Mouse (Mus musculus): Measurements from ENCODE around the gene Zbtb22.
"Not testable (repeated sequence)": the region's sequence is repeated elsewhere in the genome, so short reads cannot be mapped to it uniquely, and the experiment has no call there.

Zbtb22 gene

DNA sequence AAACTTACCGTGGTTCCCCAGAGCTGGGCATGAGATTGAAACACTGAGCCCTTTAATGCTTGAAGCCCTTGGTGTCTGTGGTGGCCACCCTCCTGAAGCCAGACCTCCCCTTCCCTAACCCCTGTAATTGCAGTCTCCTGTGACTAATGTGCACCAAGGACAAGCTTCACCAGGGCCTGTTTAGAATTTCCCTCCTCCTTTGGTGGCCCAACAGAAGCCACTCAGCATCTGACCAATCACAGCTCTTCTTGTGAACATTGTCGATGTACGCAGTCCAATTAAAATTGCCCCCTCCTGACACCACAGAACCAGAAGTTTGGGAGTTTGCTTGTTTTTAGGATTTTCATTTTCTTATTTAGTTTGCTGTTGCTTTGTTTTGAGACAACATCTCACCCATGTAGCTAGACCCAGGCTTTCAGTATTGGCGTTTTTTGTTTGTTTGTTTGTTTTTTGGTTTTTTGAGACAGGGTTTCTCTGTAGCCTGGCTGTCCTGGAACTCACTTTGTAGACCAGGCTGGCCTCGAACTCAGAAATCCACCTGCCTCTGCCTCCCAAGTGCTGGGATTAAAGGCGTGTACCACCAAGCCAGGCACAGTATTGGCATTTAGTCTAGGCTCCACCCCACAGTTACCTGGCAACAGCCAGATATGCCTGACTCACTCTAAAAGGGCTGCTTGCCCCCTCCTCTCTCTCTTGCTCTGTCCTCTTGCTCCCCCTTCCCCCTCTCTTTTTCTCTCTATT lies 11.6 kb upstream of the Zbtb22 start:
- in situ Hi-C loops (cut with MboI, MseI): not testable (repeated sequence)

DNA sequence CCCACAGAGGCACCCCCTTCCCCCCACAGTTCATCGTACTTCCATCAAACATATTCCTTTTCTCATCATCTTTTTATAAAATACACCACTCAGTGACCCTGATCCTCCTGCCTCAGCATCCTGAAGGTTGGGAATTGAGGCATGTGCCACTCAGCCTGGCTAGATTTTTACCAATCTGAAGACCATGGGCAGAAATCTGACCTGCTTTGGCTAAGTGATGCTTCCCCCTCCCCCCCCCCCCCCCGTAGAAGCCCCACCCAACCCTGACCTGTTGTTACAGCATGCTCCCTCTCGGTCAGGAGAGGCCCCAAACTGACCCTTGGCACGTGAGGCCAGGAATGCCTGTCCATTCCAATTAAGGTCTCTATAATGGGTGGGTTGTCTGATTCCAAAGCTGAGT lies 10.9 kb upstream of the Zbtb22 start, which contains the start of gene Platr17:
TSS of gene Platr17 (plus strand) at position 301 of the 400 bp plus-strand sequence.
- in situ Hi-C loops (cut with MboI, MseI): not testable (repeated sequence)

DNA sequence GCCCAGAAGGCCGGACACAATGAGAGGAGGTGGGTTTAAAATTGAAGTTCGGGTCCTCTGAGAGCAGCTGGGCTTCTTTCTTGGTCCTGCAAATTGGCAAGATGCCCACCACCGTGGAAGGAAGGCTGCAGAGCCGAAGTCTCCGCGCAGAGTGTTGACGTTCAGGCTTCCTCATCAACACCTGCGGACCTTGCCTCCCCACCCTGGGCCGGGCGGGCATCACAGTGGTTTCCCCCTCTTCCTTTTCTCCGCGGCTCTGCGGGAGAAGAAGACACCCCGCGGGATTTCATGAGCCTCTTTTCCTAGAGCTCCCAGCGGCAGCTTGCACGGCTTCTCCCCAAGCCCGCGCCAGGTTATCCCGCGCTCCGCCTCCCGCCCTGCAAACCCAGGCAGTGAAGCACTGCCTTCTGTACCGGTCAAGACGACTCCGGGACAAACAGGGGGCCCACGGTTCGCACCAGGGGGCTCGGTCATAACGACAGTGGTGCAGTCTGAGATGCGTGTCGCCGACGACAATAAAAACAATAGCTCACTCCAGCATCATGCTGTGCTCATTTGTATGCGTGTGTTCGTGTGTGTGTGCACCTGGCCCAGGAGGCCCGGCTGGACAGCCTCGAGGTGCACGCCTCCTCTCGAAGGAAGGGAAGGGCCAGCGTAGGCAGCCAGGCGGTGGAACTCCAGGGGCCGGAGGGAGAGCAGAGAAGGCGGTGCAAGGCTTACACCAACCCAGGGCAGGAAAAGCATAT lies 7.2 kb upstream of the Zbtb22 start:
- in situ Hi-C loops (cut with MboI, MseI): no loop called here

DNA sequence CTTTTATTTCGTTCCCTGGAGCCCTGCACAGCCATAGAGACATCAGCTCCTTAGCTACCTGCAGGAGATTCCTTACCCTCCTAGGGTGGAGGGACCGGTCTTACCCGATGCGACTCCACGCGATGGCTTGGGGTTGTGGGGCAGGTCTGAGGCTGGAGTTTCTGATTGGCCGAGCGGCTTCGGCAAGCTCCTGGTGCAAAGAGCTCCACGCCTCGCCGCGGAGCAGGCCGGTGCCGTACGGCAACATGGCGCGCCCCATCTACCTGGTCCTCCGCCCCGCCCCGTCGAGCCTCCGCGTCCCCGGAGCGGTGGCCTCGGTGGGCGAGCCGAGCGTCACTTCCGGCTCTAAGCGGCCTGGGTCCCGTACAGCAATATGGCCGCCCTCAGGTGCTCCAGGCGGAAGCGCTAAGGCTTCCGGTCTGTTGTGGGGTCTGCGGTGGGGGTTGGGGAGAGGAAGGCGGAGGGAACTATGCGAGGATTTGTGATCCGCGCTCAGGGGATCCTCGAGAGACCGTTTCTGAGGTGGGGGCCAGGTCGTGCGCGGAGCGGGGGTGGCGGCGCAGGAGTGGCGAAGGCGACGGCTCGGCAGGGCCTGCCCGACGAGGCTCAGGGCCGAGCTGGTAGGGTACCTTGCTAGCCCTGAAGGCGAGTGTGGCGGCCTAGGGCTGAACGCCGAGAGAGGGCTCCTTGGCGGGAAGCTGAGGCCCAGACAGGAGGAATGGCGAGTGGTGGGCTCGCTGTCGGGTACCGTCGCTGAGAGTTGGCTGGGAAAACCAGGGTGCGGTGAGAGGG lies 6.4 kb upstream of the Zbtb22 start, which contains the start of gene Daxx:
TSS of gene Daxx (plus strand) at position 338 of the 792 bp plus-strand sequence.
- in situ Hi-C loops (cut with MboI, MseI): no loop called here

DNA sequence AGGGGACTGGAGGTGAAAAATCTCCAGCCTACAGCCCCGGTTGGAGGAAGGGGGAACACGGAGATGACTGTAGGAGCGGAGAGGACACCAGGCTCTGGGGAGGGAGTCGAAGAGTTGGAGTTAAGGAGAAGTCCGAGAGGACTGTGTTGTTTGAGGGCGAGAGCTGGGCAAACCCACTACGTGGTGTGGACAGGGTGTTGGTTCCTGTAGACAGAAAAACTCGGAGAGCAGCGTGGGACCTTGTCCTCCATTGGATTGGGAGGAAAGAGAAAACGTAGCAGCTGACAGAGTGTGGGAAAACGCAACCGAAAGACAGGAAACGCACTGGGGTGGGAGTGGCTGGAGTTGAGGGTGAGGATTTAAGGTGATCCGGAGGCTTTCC lies 5.8 kb upstream of the Zbtb22 start:
- in situ Hi-C loops (cut with MboI, MseI): no loop called here

DNA sequence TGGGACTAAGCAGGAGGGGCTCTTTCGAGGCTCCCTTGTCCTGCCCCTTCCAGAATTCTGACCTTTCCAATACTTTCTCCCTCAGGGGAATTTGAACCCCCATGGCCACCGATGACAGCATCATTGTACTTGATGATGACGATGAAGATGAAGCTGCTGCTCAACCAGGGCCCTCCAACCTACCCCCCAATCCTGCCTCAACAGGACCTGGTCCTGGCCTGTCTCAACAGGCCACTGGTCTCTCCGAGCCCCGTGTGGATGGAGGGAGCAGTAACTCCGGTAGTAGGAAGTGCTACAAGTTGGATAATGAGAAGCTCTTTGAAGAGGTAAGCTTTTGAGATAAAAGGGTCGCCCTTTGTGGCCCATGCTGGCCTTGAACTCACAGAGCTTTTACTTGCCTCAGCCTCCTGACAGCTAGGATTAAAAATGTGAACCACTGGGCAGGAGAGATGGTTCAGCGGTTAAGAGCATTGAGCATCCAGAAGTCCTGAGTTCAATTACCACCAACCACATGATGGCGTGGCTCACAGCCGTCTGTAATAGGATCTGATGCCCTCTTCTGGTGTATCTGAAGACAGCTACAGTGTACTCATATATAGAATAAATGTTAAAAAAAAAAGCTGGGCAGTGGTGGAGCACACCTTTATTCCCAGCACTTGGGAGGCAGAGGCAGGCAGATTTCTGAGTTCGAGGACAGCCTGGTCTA lies 5.2 kb upstream of the Zbtb22 start:
- in situ Hi-C loops (cut with MboI, MseI): no loop called here

DNA sequence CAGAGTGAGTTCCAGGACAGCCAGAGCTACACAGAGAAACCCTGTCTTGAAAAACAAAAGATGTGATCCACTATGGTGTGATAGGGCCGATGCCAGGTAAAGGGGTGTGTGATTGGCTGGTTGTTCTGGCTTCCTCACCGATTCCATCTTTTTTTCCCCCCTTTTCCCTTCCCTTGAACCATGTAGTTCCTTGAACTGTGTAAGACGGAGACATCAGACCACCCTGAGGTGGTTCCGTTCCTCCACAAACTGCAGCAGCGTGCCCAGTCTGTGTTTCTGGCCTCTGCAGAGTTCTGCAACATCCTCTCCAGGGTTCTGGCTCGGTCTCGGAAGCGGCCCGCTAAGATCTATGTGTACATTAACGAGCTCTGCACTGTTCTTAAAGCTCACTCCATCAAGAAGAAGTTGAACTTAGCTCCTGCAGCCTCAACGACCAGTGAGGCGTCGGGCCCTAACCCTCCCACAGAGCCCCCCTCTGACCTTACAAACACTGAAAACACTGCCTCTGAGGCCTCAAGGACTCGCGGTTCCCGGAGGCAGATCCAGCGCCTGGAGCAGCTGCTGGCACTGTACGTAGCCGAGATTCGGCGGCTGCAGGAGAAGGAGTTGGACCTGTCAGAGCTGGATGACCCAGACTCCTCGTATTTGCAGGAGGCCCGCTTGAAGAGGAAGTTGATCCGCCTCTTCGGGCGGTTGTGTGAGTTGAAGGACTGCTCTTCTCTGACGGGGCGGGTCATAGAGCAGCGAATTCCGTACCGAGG lies 4.5 kb upstream of the Zbtb22 start:
- in situ Hi-C loops (cut with MboI, MseI): no loop called here

DNA sequence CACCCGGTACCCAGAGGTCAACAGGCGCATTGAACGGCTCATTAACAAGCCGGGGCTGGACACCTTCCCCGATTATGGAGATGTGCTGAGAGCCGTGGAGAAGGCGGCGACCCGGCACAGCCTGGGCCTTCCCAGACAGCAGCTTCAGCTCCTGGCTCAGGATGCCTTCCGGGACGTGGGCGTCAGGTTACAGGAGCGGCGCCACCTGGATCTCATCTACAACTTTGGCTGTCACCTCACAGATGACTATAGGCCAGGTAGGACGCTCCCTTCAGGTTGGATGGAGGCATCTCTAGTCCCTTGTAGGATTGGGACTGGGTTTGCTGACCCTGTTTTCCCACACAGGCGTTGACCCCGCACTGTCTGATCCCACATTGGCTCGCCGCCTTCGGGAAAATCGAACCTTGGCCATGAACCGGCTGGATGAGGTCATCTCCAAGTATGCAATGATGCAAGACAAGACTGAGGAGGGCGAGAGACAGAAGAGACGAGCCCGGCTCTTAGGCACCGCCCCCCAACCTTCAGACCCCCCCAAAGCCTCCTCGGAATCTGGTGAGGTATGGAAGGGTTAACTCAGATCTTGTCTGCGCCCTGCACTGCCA lies 3.8 kb upstream of the Zbtb22 start:
- in situ Hi-C loops (cut with MboI, MseI): no loop called here

- in situ Hi-C loops (cut with MboI, MseI): no loop called here
These were observed 2.4 kb upstream of the Zbtb22 start for GRCm38 (mm10) chr17:33913264-33913663.

DNA sequence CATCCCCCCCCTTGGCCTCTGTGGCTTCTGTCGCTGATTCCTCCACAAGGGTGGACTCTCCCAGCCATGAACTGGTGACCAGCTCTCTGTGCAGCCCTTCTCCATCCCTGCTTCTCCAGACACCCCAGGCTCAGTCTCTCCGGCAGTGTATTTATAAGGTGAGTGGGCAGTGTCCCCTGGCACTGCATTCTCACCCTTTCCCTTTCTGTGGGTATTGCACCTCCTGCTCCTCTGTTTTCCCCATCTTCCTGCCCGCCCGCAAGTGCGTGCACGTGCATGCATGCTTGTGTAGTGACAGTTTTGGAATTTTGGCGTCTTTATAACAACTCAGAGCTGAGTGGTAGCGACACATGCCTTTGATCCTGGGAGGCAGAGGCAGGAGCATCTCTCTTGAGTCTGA lies 1.8 kb upstream of the Zbtb22 start:
- in situ Hi-C loops (cut with MboI, MseI): no loop called here

- in situ Hi-C loops (cut with MboI, MseI): no loop called here
These were observed 724 bp upstream of the Zbtb22 start for GRCm38 (mm10) chr17:33914969-33915391.

- in situ Hi-C loops (cut with MboI, MseI): no loop called here
These were observed 590 bp downstream of the Zbtb22 start for GRCm38 (mm10) chr17:33916294-33916693.

GRCm38 (mm10) chr17:33916847-33917655 lies 1.3 kb downstream of the Zbtb22 start:
- in situ Hi-C loops (cut with MboI, MseI): no loop called here

GRCm38 (mm10) chr17:33917656-33918292 lies 2.1 kb downstream of the Zbtb22 start:
- in situ Hi-C loops (cut with MboI, MseI): no loop called here

DNA sequence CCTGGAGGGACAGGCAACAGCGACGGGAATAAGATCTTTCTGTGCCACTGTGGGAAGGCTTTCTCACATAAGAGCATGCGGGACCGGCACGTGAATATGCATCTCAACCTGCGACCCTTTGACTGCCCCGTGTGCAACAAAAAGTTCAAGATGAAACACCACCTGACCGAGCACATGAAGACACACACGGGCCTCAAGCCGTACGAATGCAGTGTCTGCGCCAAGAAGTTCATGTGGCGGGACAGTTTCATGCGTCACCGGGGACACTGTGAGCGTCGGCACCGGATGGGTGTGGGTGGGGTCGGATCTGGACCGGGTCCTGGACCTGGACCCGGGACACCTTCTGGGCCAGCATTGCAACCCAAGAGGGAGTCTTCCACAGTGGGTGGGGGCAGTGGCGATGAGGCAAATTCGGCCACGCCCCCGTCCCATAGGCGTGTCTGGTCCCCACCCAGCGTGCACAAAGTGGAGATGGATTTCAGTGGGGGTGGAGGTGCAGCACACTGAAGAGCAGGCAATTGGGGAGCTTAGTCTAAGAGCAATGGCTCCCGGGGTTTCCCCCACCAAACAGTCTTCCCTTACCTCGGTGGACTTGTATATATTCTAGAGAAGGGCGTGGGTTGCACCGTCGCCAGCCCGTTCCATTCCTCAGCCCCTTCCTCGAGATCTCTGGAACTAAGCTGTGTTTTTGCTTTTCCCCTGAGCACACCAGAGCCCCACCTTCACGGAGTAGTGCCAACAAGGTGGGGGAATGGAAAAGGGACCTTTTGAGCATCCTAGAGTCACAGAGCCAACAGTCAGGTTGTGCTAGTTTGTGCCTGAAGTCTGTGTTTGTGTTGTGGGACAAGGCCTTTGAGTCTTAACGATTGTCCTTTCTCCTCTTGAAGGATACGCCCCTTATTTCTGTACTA lies 2.8 kb downstream of the Zbtb22 start:
- in situ Hi-C loops (cut with MboI, MseI): no loop called here

DNA sequence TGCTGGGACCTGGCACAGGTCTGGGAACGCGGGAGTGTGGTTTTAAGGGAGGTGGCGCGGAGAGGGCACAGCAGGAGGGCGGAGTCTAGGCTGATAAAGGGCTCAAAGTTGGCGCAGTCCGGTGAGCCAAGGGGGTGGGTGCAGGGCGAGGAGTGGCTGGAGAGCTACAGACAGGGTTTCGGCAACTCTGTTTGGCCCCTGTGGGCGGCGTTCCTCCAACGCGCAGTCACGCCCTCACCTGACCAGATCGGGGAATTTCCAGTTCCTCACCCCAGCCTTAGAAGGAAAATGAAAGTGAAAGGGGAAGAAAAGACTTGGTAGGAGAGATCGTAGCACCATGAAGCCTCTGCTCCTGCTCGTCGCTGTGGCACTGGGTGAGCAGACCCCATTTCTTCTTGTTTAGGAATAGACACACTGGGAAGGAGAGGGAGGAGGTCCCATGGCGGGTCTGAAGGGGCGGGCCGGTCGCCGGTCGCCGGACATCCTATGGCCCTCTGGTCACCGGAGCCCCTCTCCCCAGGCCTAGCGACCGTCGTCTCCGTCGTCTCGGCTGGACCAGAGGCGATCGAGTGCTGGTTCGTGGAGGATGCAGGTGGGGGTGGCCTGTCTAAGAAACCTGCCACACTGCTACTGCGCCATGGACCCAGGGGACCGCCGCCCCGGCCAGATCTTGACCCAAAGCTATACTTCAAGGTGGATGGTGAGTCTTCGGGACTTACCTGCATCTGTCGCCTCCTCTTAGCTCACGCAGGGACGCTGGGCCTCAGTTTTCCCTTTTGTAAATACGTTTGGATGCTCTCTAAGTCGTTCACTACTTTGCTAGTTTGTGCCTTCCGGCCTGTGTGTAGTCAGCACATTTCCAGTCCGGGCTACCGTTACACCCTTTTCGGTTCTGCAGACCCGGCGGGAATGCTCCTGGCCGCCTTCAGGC lies 3.9 kb downstream of the Zbtb22 start:
- in situ Hi-C loops (cut with MboI, MseI): no loop called here

Measured in T-helper 1 cell (primary cell).